Mouse (Mus musculus): ENCODE data around the gene Pde8a.

Gene Pde8a

GRCm38 (mm10) chr7:81211760-81212159 lies 1.6 kb upstream of the Pde8a start:
- DNase-seq = peak; percentile 44

- peak; percentile 78 for DNase-seq
Measured at GRCm38 (mm10) chr7:81212261-81212681, 1.1 kb upstream of the Pde8a start.

- peak; percentile 95 for DNase-seq
Measured at GRCm38 (mm10) chr7:81212697-81213346, 574 bp upstream of the Pde8a start.

- peak; percentile 44 for DNase-seq
Measured at GRCm38 (mm10) chr7:81214153-81214907, 934 bp downstream of the Pde8a start.

GRCm38 (mm10) chr7:81215950-81216349 lies 2.6 kb downstream of the Pde8a start:
- no peak for DNase-seq

GRCm38 (mm10) chr7:81219321-81219720 lies 5.9 kb downstream of the Pde8a start:
- no peak for DNase-seq

GRCm38 (mm10) chr7:81220381-81220780 lies 7.0 kb downstream of the Pde8a start:
- no peak for DNase-seq

- no peak for DNase-seq
Measured at GRCm38 (mm10) chr7:81224260-81224659, 10.9 kb downstream of the Pde8a start.

- no peak for DNase-seq
Measured at GRCm38 (mm10) chr7:81230091-81230792, 16.8 kb downstream of the Pde8a start.

GRCm38 (mm10) chr7:81232674-81233073 lies 19.3 kb downstream of the Pde8a start:
- no peak for DNase-seq

- DNase-seq = no peak
Measured at GRCm38 (mm10) chr7:81235117-81235516, 21.7 kb downstream of the Pde8a start.

- DNase-seq = no peak
Measured at GRCm38 (mm10) chr7:81235600-81236223, 22.3 kb downstream of the Pde8a start.

GRCm38 (mm10) chr7:81243361-81243760 lies 30.0 kb downstream of the Pde8a start:
- no peak for DNase-seq

GRCm38 (mm10) chr7:81249854-81250279 lies 36.5 kb downstream of the Pde8a start:
- DNase-seq = no peak

- DNase-seq = no peak
Measured at GRCm38 (mm10) chr7:81250601-81251000, 37.2 kb downstream of the Pde8a start.

- no peak for DNase-seq
Measured at GRCm38 (mm10) chr7:81251521-81251920, 38.1 kb downstream of the Pde8a start.

GRCm38 (mm10) chr7:81253317-81253716 lies 39.9 kb downstream of the Pde8a start:
- DNase-seq = no peak

GRCm38 (mm10) chr7:81254579-81254978 lies 41.2 kb downstream of the Pde8a start:
- DNase-seq = no peak

- DNase-seq = no peak
Measured at GRCm38 (mm10) chr7:81255456-81255855, 42.1 kb downstream of the Pde8a start.

- DNase-seq = no peak
Measured at GRCm38 (mm10) chr7:81256773-81257172, 43.4 kb downstream of the Pde8a start.

GRCm38 (mm10) chr7:81261548-81261947 lies 48.2 kb downstream of the Pde8a start:
- no peak for DNase-seq

GRCm38 (mm10) chr7:81272908-81273307 lies 59.5 kb downstream of the Pde8a start:
- no peak for DNase-seq

- no peak for DNase-seq
Measured at GRCm38 (mm10) chr7:81278966-81279365, 65.6 kb downstream of the Pde8a start.
